Mouse (Mus musculus): ENCODE data around the gene Arhgap10. TPM values are rescaled to one million over a fixed set of nuclear protein-coding genes. Genes with fewer than 3 reads are reported as not detected.

The Arhgap10 gene
- polyA plus RNA-seq, 1 experiment from 2014 or later = 14.8 TPM

- Histone ChIP-seq H3K27ac (ENCODE audit: low read depth, low read length) (no peak overlapping the region), H3K36me3 (ENCODE audit: control insufficient read depth, insufficient read depth, low read length) (no peaks in the 10 kb centered on the region), H3K9ac (ENCODE audit: low read length) (no peak overlapping the region), H3K4me1 (ENCODE audit: control insufficient read depth, insufficient read depth, low read length) (no peaks in the 10 kb centered on the region), H3K9me3 (ENCODE audit: control insufficient read depth, low read length) (no peaks in the 10 kb centered on the region), H3K4me3 (ENCODE audit: low read depth, low read length) (no peak overlapping the region), H3K4me2 (ENCODE audit: low read depth) (no peak overlapping the region), H3K27me3 (ENCODE audit: control insufficient read depth, insufficient read depth, low read length) (no peaks in the 10 kb centered on the region)
- DNase-seq (ENCODE audit: low spot score) (no peak), ATAC-seq (ENCODE audit: insufficient read depth, low FRiP score, low TSS enrichment) (no peak)
- WGBS = 93% methylated on average over 6 of the region's 6 CpGs
Observed at GRCm38 (mm10) chr8:77371006-77371405, 146.7 kb downstream of the Arhgap10 start.

- Histone ChIP-seq H3K27me3 (ENCODE audit: control insufficient read depth, insufficient read depth, low read length) (no peaks in the 10 kb centered on the region), H3K4me2 (ENCODE audit: low read depth) (no peak overlapping the region), H3K27ac (ENCODE audit: low read depth, low read length) (no peak overlapping the region), H3K4me1 (ENCODE audit: control insufficient read depth, insufficient read depth, low read length) (no peaks in the 10 kb centered on the region), H3K36me3 (ENCODE audit: control insufficient read depth, insufficient read depth, low read length) (no peaks in the 10 kb centered on the region), H3K9ac (ENCODE audit: low read length) (no peak overlapping the region), H3K4me3 (ENCODE audit: low read depth, low read length) (no peak overlapping the region), H3K9me3 (ENCODE audit: control insufficient read depth, low read length) (no peaks in the 10 kb centered on the region)
- no peak for ATAC-seq (ENCODE audit: insufficient read depth, low FRiP score, low TSS enrichment)
- WGBS = 72% methylated on average over 2 of the region's 2 CpGs
- DNase-seq (ENCODE audit: low spot score) = no peak
Observed at GRCm38 (mm10) chr8:77370308-77370707, 147.4 kb downstream of the Arhgap10 start.

- Histone ChIP-seq H3K27ac (ENCODE audit: low read depth, low read length) (no peak overlapping the region), H3K9ac (ENCODE audit: low read length) (no peak overlapping the region), H3K4me2 (ENCODE audit: low read depth) (no peak overlapping the region), H3K4me3 (ENCODE audit: low read depth, low read length) (no peak overlapping the region), H3K36me3 (ENCODE audit: control insufficient read depth, insufficient read depth, low read length) (no peaks in the 10 kb centered on the region), H3K9me3 (ENCODE audit: control insufficient read depth, low read length) (no peaks in the 10 kb centered on the region), H3K27me3 (ENCODE audit: control insufficient read depth, insufficient read depth, low read length) (no peaks in the 10 kb centered on the region), H3K4me1 (ENCODE audit: control insufficient read depth, insufficient read depth, low read length) (no peaks in the 10 kb centered on the region)
- DNase-seq (ENCODE audit: low spot score) (no peak), ATAC-seq (ENCODE audit: insufficient read depth, low FRiP score, low TSS enrichment) (no peak)
- 85% methylated on average over 7 of the region's 7 CpGs for WGBS
Observed at GRCm38 (mm10) chr8:77369671-77370070, 148.1 kb downstream of the Arhgap10 start.

- H3K27me3 ChIP-seq (ENCODE audit: control insufficient read depth, insufficient read depth, low read length) = no peaks in the 10 kb centered on the region
- H3K27ac ChIP-seq (ENCODE audit: low read depth, low read length) = no peak overlapping the region
- H3K4me2 ChIP-seq (ENCODE audit: low read depth) = no peak overlapping the region
- DNase-seq (ENCODE audit: low spot score) (no peak), ATAC-seq (ENCODE audit: insufficient read depth, low FRiP score, low TSS enrichment) (no peak)
- no peaks in the 10 kb centered on the region for H3K9me3 ChIP-seq (ENCODE audit: control insufficient read depth, low read length)
- H3K4me3 ChIP-seq (ENCODE audit: low read depth, low read length) = no peak overlapping the region
- WGBS = 50% methylated on average over 3 of the region's 3 CpGs
- H3K36me3 ChIP-seq (ENCODE audit: control insufficient read depth, insufficient read depth, low read length) = no peaks in the 10 kb centered on the region
- H3K4me1 ChIP-seq (ENCODE audit: control insufficient read depth, insufficient read depth, low read length) = no peaks in the 10 kb centered on the region
- H3K9ac ChIP-seq (ENCODE audit: low read length) = no peak overlapping the region
Observed at GRCm38 (mm10) chr8:77367091-77367490, 150.7 kb downstream of the Arhgap10 start.

GRCm38 (mm10) chr8:77366446-77366845 lies 151.3 kb downstream of the Arhgap10 start:
- Histone ChIP-seq H3K27me3 (ENCODE audit: control insufficient read depth, insufficient read depth, low read length) (no peaks in the 10 kb centered on the region), H3K4me2 (ENCODE audit: low read depth) (no peak overlapping the region), H3K9ac (ENCODE audit: low read length) (no peak overlapping the region), H3K4me1 (ENCODE audit: control insufficient read depth, insufficient read depth, low read length) (no peaks in the 10 kb centered on the region), H3K4me3 (ENCODE audit: low read depth, low read length) (no peak overlapping the region), H3K27ac (ENCODE audit: low read depth, low read length) (no peak overlapping the region), H3K9me3 (ENCODE audit: control insufficient read depth, low read length) (no peaks in the 10 kb centered on the region), H3K36me3 (ENCODE audit: control insufficient read depth, insufficient read depth, low read length) (no peaks in the 10 kb centered on the region)
- no peak for DNase-seq (ENCODE audit: low spot score)
- WGBS = 85% methylated on average over 4 of the region's 4 CpGs
- no peak for ATAC-seq (ENCODE audit: insufficient read depth, low FRiP score, low TSS enrichment)

GRCm38 (mm10) chr8:77365990-77366389 lies 151.8 kb downstream of the Arhgap10 start:
- Histone ChIP-seq H3K36me3 (ENCODE audit: control insufficient read depth, insufficient read depth, low read length) (no peaks in the 10 kb centered on the region), H3K4me2 (ENCODE audit: low read depth) (no peak overlapping the region), H3K9me3 (ENCODE audit: control insufficient read depth, low read length) (no peaks in the 10 kb centered on the region), H3K27ac (ENCODE audit: low read depth, low read length) (no peak overlapping the region), H3K27me3 (ENCODE audit: control insufficient read depth, insufficient read depth, low read length) (no peaks in the 10 kb centered on the region), H3K9ac (ENCODE audit: low read length) (no peak overlapping the region), H3K4me1 (ENCODE audit: control insufficient read depth, insufficient read depth, low read length) (no peaks in the 10 kb centered on the region), H3K4me3 (ENCODE audit: low read depth, low read length) (no peak overlapping the region)
- 86% methylated on average over 6 of the region's 6 CpGs for WGBS
- DNase-seq (ENCODE audit: low spot score) (no peak), ATAC-seq (ENCODE audit: insufficient read depth, low FRiP score, low TSS enrichment) (no peak)

- H3K9ac ChIP-seq (ENCODE audit: low read length) = no peak overlapping the region
- 91% methylated on average over 11 of the region's 11 CpGs for WGBS
- ATAC-seq (ENCODE audit: insufficient read depth, low FRiP score, low TSS enrichment) = no peak
Observed at GRCm38 (mm10) chr8:77364472-77364871, 153.3 kb downstream of the Arhgap10 start.

GRCm38 (mm10) chr8:77360853-77361252 lies 156.9 kb downstream of the Arhgap10 start:
- no peak overlapping the region for H3K27ac ChIP-seq (ENCODE audit: low read depth, low read length)
- H3K4me1 ChIP-seq (ENCODE audit: control insufficient read depth, insufficient read depth, low read length) = no peaks in the 10 kb centered on the region
- no peaks in the 10 kb centered on the region; the same call in 1 of the 2 replicates for H3K36me3 ChIP-seq (ENCODE audit: control insufficient read depth, insufficient read depth, low read length)
- no peak overlapping the region for H3K9ac ChIP-seq (ENCODE audit: low read length)
- H3K27me3 ChIP-seq (ENCODE audit: control insufficient read depth, insufficient read depth, low read length) = no peaks in the 10 kb centered on the region
- no peak for ATAC-seq (ENCODE audit: insufficient read depth, low FRiP score, low TSS enrichment)
- H3K9me3 ChIP-seq (ENCODE audit: control insufficient read depth, low read length) = no peaks in the 10 kb centered on the region
- 74% methylated on average over 5 of the region's 5 CpGs for WGBS
- H3K4me3 ChIP-seq (ENCODE audit: low read depth, low read length) = no peak overlapping the region
- no peak for DNase-seq (ENCODE audit: low spot score)
- H3K4me2 ChIP-seq (ENCODE audit: low read depth) = no peak overlapping the region

More at GRCm38 (mm10) chr8:77364472-77364871, 153.3 kb downstream of the Arhgap10 start:
- no peaks in the 10 kb centered on the region for H3K9me3 ChIP-seq (ENCODE audit: control insufficient read depth, low read length)
- no peak for DNase-seq (ENCODE audit: low spot score)
- no peak overlapping the region for H3K4me2 ChIP-seq (ENCODE audit: low read depth)
- H3K27me3 ChIP-seq (ENCODE audit: control insufficient read depth, insufficient read depth, low read length) = no peaks in the 10 kb centered on the region
- no peaks in the 10 kb centered on the region for H3K4me1 ChIP-seq (ENCODE audit: control insufficient read depth, insufficient read depth, low read length)
- no peaks in the 10 kb centered on the region for H3K36me3 ChIP-seq (ENCODE audit: control insufficient read depth, insufficient read depth, low read length)
- H3K4me3 ChIP-seq (ENCODE audit: low read depth, low read length) = no peak overlapping the region
- H3K27ac ChIP-seq (ENCODE audit: low read depth, low read length) = no peak overlapping the region

GRCm38 (mm10) chr8:77360423-77360822 lies 157.3 kb downstream of the Arhgap10 start:
- Histone ChIP-seq H3K9me3 (ENCODE audit: control insufficient read depth, low read length) (no peaks in the 10 kb centered on the region), H3K4me3 (ENCODE audit: low read depth, low read length) (no peak overlapping the region), H3K4me1 (ENCODE audit: control insufficient read depth, insufficient read depth, low read length) (no peaks in the 10 kb centered on the region), H3K27me3 (ENCODE audit: control insufficient read depth, insufficient read depth, low read length) (no peaks in the 10 kb centered on the region), H3K4me2 (ENCODE audit: low read depth) (no peak overlapping the region), H3K9ac (ENCODE audit: low read length) (no peak overlapping the region), H3K27ac (ENCODE audit: low read depth, low read length) (no peak overlapping the region), H3K36me3 (ENCODE audit: control insufficient read depth, insufficient read depth, low read length) (no peaks in the 10 kb centered on the region; the same call in 1 of the 2 replicates)
- ATAC-seq (ENCODE audit: insufficient read depth, low FRiP score, low TSS enrichment) (no peak), DNase-seq (ENCODE audit: low spot score) (no peak)
- WGBS = 88% methylated on average over 5 of the region's 5 CpGs
